Mouse (Mus musculus) left cerebral cortex, adult 18-20 months (tissue): ENCODE results near the gene Taar8a. TPM values are rescaled to one million over a fixed set of nuclear protein-coding genes. Genes with fewer than 3 reads are reported as not detected.
"Not testable (repeated sequence)": the region's sequence is repeated elsewhere in the genome, so short reads cannot be mapped to it uniquely, and the experiment has no call there.

Experiments
- DNase-seq, 2 experiments: peaks; one replicate each; pipeline ENCODE4 v3.0.0; 2021 to 2022; ENCODE audit warnings: low spot score in 2 of 2, mixed read lengths in 1 of 2
- long read RNA-seq, 2 experiments: library from polyadenylated mRNA; stranded (forward); transcript quantifications; one replicate each; pipeline ENCODE4 v2.0.0; 2021
- total RNA-seq, 2 experiments: library from RNA; stranded (reverse); gene quantifications; 2 replicates each; pipeline ENCODE4 v1.2.3; 2021

Gene Taar8a
- not detected for total RNA-seq
- long read RNA-seq, experiment 1 = 0 reads
- long read RNA-seq, experiment 2 = 0 reads

GRCm38 (mm10) chr10:24076200-24076599 is at the start of gene Taar8a:
Gene Taar8a, plus strand, starts transcription at chr10:24076500.
- not testable (repeated sequence) for DNase-seq

- no peak for DNase-seq
These were observed 49.4 kb upstream of the Taar8a start, which contains the start of gene Taar7d for GRCm38 (mm10) chr10:24026922-24027321. Gene Taar7d, plus strand, starts transcription at chr10:24027222.

- DNase-seq = no peak
These were observed 45.0 kb upstream of the Taar8a start for GRCm38 (mm10) chr10:24031347-24031746.

- DNase-seq = no peak
These were observed 39.0 kb upstream of the Taar8a start, which contains the start of gene Taar7e for GRCm38 (mm10) chr10:24037314-24037713. Gene Taar7e, plus strand, starts transcription at chr10:24037614.

- DNase-seq = no peak
These were observed 36.0 kb upstream of the Taar8a start for GRCm38 (mm10) chr10:24040120-24040869.

GRCm38 (mm10) chr10:24049210-24049609 is 27.1 kb upstream of the Taar8a start, which contains the start of gene Taar7f:
Gene Taar7f, plus strand, starts transcription at chr10:24049510.
- DNase-seq = no peak

GRCm38 (mm10) chr10:24052039-24052438 is 24.3 kb upstream of the Taar8a start:
- no peak for DNase-seq

- DNase-seq = no peak
These were observed 17.3 kb upstream of the Taar8a start for GRCm38 (mm10) chr10:24058986-24059385.

GRCm38 (mm10) chr10:24074751-24075150 is 1.5 kb upstream of the Taar8a start:
- not testable (repeated sequence) for DNase-seq

- DNase-seq = peak; percentile 38 to 39
These were observed 3.9 kb downstream of the Taar8a start for GRCm38 (mm10) chr10:24080166-24080565.

GRCm38 (mm10) chr10:24085936-24086335 is 9.6 kb downstream of the Taar8a start:
- no peak for DNase-seq

GRCm38 (mm10) chr10:24086555-24086954 is 10.3 kb downstream of the Taar8a start:
- DNase-seq = no peak

GRCm38 (mm10) chr10:24087168-24087567 is 10.9 kb downstream of the Taar8a start:
- DNase-seq = no peak

GRCm38 (mm10) chr10:24092194-24092593 is 15.9 kb downstream of the Taar8a start, which contains the start of gene Taar8b:
Gene Taar8b, minus strand, starts transcription at chr10:24092294.
- no peak for DNase-seq

- not testable (repeated sequence) for DNase-seq
These were observed 20.7 kb downstream of the Taar8a start for GRCm38 (mm10) chr10:24097010-24097409.

GRCm38 (mm10) chr10:24101812-24102211 is 25.5 kb downstream of the Taar8a start, which contains the start of gene Taar8c:
Gene Taar8c, minus strand, starts transcription at chr10:24101912.
- not testable (repeated sequence) for DNase-seq

GRCm38 (mm10) chr10:24103299-24103698 is 27.0 kb downstream of the Taar8a start:
- not testable (repeated sequence) for DNase-seq

- no peak for DNase-seq
These were observed 31.4 kb downstream of the Taar8a start for GRCm38 (mm10) chr10:24107747-24108146.

- no peak for DNase-seq
These were observed 31.9 kb downstream of the Taar8a start for GRCm38 (mm10) chr10:24108236-24108635.

- not testable (repeated sequence) for DNase-seq
These were observed 33.1 kb downstream of the Taar8a start, which contains the start of gene Taar9 for GRCm38 (mm10) chr10:24109434-24109833. Gene Taar9, minus strand, starts transcription at chr10:24109534.

GRCm38 (mm10) chr10:24111116-24111778 is 34.9 kb downstream of the Taar8a start:
- DNase-seq = peak; percentile 38 to 60
